Mouse (Mus musculus) gonadal fat pad, adult 2 months (tissue): ENCODE results near the gene Krtap7-1. TPM values are rescaled to one million over a fixed set of nuclear protein-coding genes. Genes with fewer than 3 reads are reported as not detected.

ENCODE experiments used
- polyA plus RNA-seq: library from polyadenylated mRNA; depleted of rRNA; stranded (reverse); fragments of >200 nt; gene quantifications from 2 replicates; pipeline ENCODE4 v1.2.3, GENCODE M21; 2012; rRNA removed

The Krtap7-1 gene
- polyA plus RNA-seq, 1 experiment, result not detected

Other genes with a start within 250 kb of the Krtap7-1 start
- not detected in 2 replicates for gene Krtap21-1, start 104.5 kb downstream of the Krtap7-1 start, polyA plus RNA-seq
- gene Krtap6-2, start 88.2 kb downstream of the Krtap7-1 start, polyA plus RNA-seq, result not detected in 2 replicates
- gene Krtap8-1, start 20.4 kb downstream of the Krtap7-1 start, polyA plus RNA-seq, result not detected in 2 replicates
- gene Krtap11-1, start 62.9 kb upstream of the Krtap7-1 start, polyA plus RNA-seq, result 0.16 and 0.32 TPM in 2 replicates